Mouse (Mus musculus) thymus, adult 2 months (tissue): Measurements from ENCODE around the gene Sipa1l1. TPM values are rescaled to one million over a fixed set of nuclear protein-coding genes. Genes with fewer than 3 reads are reported as not detected.

ENCODE experiments used
- DNase-seq: peaks from one replicate; pipeline ENCODE4 v3.0.0; 2021
- H3K27ac ChIP-seq: fragments of 200-500 bp; 2 replicates; pipeline ENCODE4 v1.5.1; 2012; ENCODE audit warnings: low read length, control low read depth; ENCODE audit not compliant: control insufficient read depth, insufficient read depth
- H3K27me3 ChIP-seq: fragments of 200-500 bp; 2 replicates; pipeline ENCODE4 v1.6.1; 2012; ENCODE audit warnings: mild to moderate bottlenecking, low read length, moderate library complexity, mixed read lengths; ENCODE audit not compliant: control insufficient read depth, insufficient read depth
- H3K36me3 ChIP-seq: fragments of 200-500 bp; 2 replicates; pipeline ENCODE4 v1.6.1; 2012; ENCODE audit warnings: mild to moderate bottlenecking, low read length, moderate library complexity; ENCODE audit not compliant: control insufficient read depth, insufficient read depth
- H3K4me1 ChIP-seq: fragments of 200-500 bp; replicated peaks from 2 replicates; pipeline ENCODE4 v1.6.1; 2012; ENCODE audit warnings: low read length; ENCODE audit not compliant: control insufficient read depth, insufficient read depth
- H3K4me3 ChIP-seq: fragments of 200-500 bp; 2 replicates; pipeline ENCODE4 v1.5.1; 2012; ENCODE audit warnings: mild to moderate bottlenecking, low read length, control low read depth, moderate library complexity; ENCODE audit not compliant: control insufficient read depth, insufficient read depth
- CTCF ChIP-seq: fragments of 200-500 bp; IDR thresholded peaks from 2 replicates; pipeline ENCODE4 v1.5.1; 2012; ENCODE audit warnings: mild to moderate bottlenecking, control low read depth, low read length, moderate library complexity, borderline replicate concordance; ENCODE audit not compliant: control insufficient read depth, poor library complexity, insufficient read depth; ENCODE audit errors: extremely low read depth
- POLR2A ChIP-seq: fragments of 200-500 bp; IDR thresholded peaks from 2 replicates; pipeline ENCODE4 v1.6.1; 2012; ENCODE audit warnings: mild to moderate bottlenecking, low read length, control low read depth, moderate library complexity; ENCODE audit not compliant: control insufficient read depth, poor library complexity, insufficient read depth; ENCODE audit errors: extremely low read depth
- WGBS: fragments of 180-500 bp; shearing (Covaris S2); methylation state at CpG from one replicate; pipeline ENCODE4 v1.1.7; 2018; 5-methylcytosine and 5-hydroxymethylcytosine counted together
- polyA plus RNA-seq: library from polyadenylated mRNA; depleted of rRNA; stranded (reverse); fragments of >200 nt; gene quantifications from 2 replicates; pipeline ENCODE4 v1.2.3, GENCODE M21; 2012

Gene Sipa1l1
- polyA plus RNA-seq, 1 experiment: 43.7 TPM

- no peaks in the 10 kb centered on the region for H3K36me3 ChIP-seq
- H3K27ac ChIP-seq: peak overlapping the region; percentile 60
- peak; percentile 55 for DNase-seq
- no peak for TF ChIP-seq POLR2A
- TF ChIP-seq CTCF: no peak
- no peak overlapping the region for H3K4me3 ChIP-seq
- peaks cover 36% of the 10 kb centered on the region for H3K4me1 ChIP-seq
- H3K27me3 ChIP-seq: no peaks in the 10 kb centered on the region
- WGBS: 73% methylated on average over 5 of the region's 5 CpGs
These were observed 95.1 kb downstream of the Sipa1l1 start for GRCm38 (mm10) chr12:82264083-82264851.

- Histone ChIP-seq H3K27me3 (no peaks in the 10 kb centered on the region), H3K36me3 (no peaks in the 10 kb centered on the region), H3K4me1 (peaks cover 34% of the 10 kb centered on the region), H3K4me3 (no peak overlapping the region), H3K27ac (0 out of 2 replicates have a peak overlapping the region, but pooled peaks have one; percentile 17)
- WGBS: 86% methylated on average over 9 of the region's 9 CpGs
- DNase-seq: no peak
- no peak for TF ChIP-seq CTCF
- TF ChIP-seq POLR2A: no peak
These were observed 96.5 kb downstream of the Sipa1l1 start for GRCm38 (mm10) chr12:82265335-82266274.

- H3K4me3 ChIP-seq: no peak overlapping the region
- TF ChIP-seq POLR2A (no peak), CTCF (no peak)
These were observed 102.3 kb downstream of the Sipa1l1 start for GRCm38 (mm10) chr12:82271447-82271846.

GRCm38 (mm10) chr12:82273503-82273902, 104.4 kb downstream of the Sipa1l1 start:
- 88% methylated on average over 3 of the region's 3 CpGs for WGBS
- DNase-seq: no peak
- Histone ChIP-seq H3K4me3 (no peak overlapping the region), H3K4me1 (peaks cover 10% of the 10 kb centered on the region), H3K27ac (no peak overlapping the region), H3K36me3 (no peaks in the 10 kb centered on the region), H3K27me3 (no peaks in the 10 kb centered on the region)
- TF ChIP-seq CTCF (no peak), POLR2A (no peak)

More at GRCm38 (mm10) chr12:82271447-82271846, 102.3 kb downstream of the Sipa1l1 start:
- H3K27ac ChIP-seq: no peak overlapping the region
- 73% methylated on average over 3 of the region's 3 CpGs for WGBS
- H3K27me3 ChIP-seq: no peaks in the 10 kb centered on the region
- no peaks in the 10 kb centered on the region for H3K36me3 ChIP-seq
- no peak for DNase-seq
- peaks cover 10% of the 10 kb centered on the region for H3K4me1 ChIP-seq

- WGBS: 90% methylated on average over 5 of the region's 5 CpGs
- H3K27ac ChIP-seq: no peak overlapping the region
- H3K36me3 ChIP-seq: no peaks in the 10 kb centered on the region
- H3K4me3 ChIP-seq: no peak overlapping the region
- DNase-seq: no peak
- no peaks in the 10 kb centered on the region for H3K27me3 ChIP-seq
- H3K4me1 ChIP-seq: peaks cover 10% of the 10 kb centered on the region
- TF ChIP-seq CTCF (no peak), POLR2A (no peak)
These were observed 105.5 kb downstream of the Sipa1l1 start for GRCm38 (mm10) chr12:82274576-82274975.

GRCm38 (mm10) chr12:82275767-82276166, 106.6 kb downstream of the Sipa1l1 start:
- no peak for DNase-seq
- H3K4me1 ChIP-seq: peaks cover 10% of the 10 kb centered on the region
- TF ChIP-seq POLR2A (no peak), CTCF (no peak)
- no peaks in the 10 kb centered on the region for H3K36me3 ChIP-seq
- H3K27me3 ChIP-seq: no peaks in the 10 kb centered on the region
- H3K4me3 ChIP-seq: no peak overlapping the region
- WGBS: 80% methylated on average over 5 of the region's 5 CpGs
- H3K27ac ChIP-seq: no peak overlapping the region
